Mouse (Mus musculus) forebrain, embryonic 13.5 days (tissue): ENCODE measurements around the gene Gm17190. TPM values are rescaled to one million over a fixed set of nuclear protein-coding genes. Genes with fewer than 3 reads are reported as not detected.
"Not testable (repeated sequence)": the region's sequence is repeated elsewhere in the genome, so short reads cannot be mapped to it uniquely, and the experiment has no call there.

Experiments used
- ATAC-seq: fragments of 200-750 bp; cut with Nextera tagmentation; 2 replicates; pipeline ENCODE4 v1.8.0; 2017
- H3K27ac ChIP-seq: fragments of 300-500 bp; sonication (generic); 2 replicates; pipeline ENCODE4 v1.5.1; 2015; ENCODE audit warnings: inconsistent platforms, mild to moderate bottlenecking, moderate library complexity
- H3K27me3 ChIP-seq: fragments of 300-500 bp; sonication (generic); 2 replicates; pipeline ENCODE4 v1.6.1; 2015; ENCODE audit warnings: mild to moderate bottlenecking, inconsistent platforms
- H3K36me3 ChIP-seq: fragments of 300-500 bp; sonication (generic); 2 replicates; pipeline ENCODE4 v1.6.1; 2015; ENCODE audit warnings: mild to moderate bottlenecking, inconsistent platforms; ENCODE audit not compliant: poor library complexity, severe bottlenecking
- H3K4me1 ChIP-seq: fragments of 300-500 bp; sonication (generic); 2 replicates; pipeline ENCODE4 v1.6.1; 2015; ENCODE audit warnings: inconsistent platforms
- H3K4me2 ChIP-seq: fragments of 300-500 bp; sonication (generic); 2 replicates; pipeline ENCODE4 v1.6.1; 2015; ENCODE audit warnings: inconsistent platforms, mild to moderate bottlenecking, moderate library complexity
- H3K4me3 ChIP-seq: fragments of 300-500 bp; sonication (generic); 2 replicates; pipeline ENCODE4 v1.5.1; 2015; ENCODE audit warnings: mild to moderate bottlenecking, inconsistent platforms
- H3K9ac ChIP-seq: fragments of 300-500 bp; sonication (generic); 2 replicates; pipeline ENCODE4 v1.6.1; 2015; ENCODE audit warnings: mild to moderate bottlenecking, inconsistent platforms
- H3K9me3 ChIP-seq: fragments of 300-500 bp; sonication (generic); replicated peaks from 2 replicates; pipeline ENCODE4 v1.6.1; 2016; ENCODE audit warnings: inconsistent platforms
- WGBS: fragments of 180-500 bp; shearing (Covaris S2); methylation state at CpG from one replicate; pipeline ENCODE4 v1.1.7; 2015; 5-methylcytosine and 5-hydroxymethylcytosine counted together
- polyA plus RNA-seq: library from polyadenylated mRNA; unstranded; fragments of >200 nt; fragmentation: Nextera tagmentation; extraction: Ambion mirVana; gene quantifications from 2 replicates; pipeline ENCODE4 v1.2.1, GENCODE M21; 2015

The Gm17190 gene
- not detected in 2 replicates for polyA plus RNA-seq

GRCm38 (mm10) chr13:96081754-96082153, at the start of gene Gm17190:
TSS of gene Gm17190 (plus strand) at chr13:96082054.
- H3K36me3 ChIP-seq, ATAC-seq, H3K4me3 ChIP-seq, H3K4me1 ChIP-seq, H3K27me3 ChIP-seq, H3K27ac ChIP-seq, H3K4me2 ChIP-seq, H3K9ac ChIP-seq, H3K9me3 ChIP-seq: not testable (repeated sequence)
- WGBS: 93% methylated on average over 1 of the region's 1 CpGs

GRCm38 (mm10) chr13:96039536-96039935, 42.3 kb upstream of the Gm17190 start:
- 81% methylated on average over 1 of the region's 1 CpGs for WGBS
- no peak overlapping the region for H3K27ac ChIP-seq
- ATAC-seq: no peak
- H3K36me3 ChIP-seq: no peaks in the 10 kb centered on the region
- H3K4me2 ChIP-seq: no peak overlapping the region
- no peak overlapping the region for H3K9ac ChIP-seq
- no peaks in the 10 kb centered on the region for H3K4me1 ChIP-seq
- H3K4me3 ChIP-seq: no peak overlapping the region
- no peaks in the 10 kb centered on the region for H3K9me3 ChIP-seq
- H3K27me3 ChIP-seq: no peaks in the 10 kb centered on the region

DNA sequence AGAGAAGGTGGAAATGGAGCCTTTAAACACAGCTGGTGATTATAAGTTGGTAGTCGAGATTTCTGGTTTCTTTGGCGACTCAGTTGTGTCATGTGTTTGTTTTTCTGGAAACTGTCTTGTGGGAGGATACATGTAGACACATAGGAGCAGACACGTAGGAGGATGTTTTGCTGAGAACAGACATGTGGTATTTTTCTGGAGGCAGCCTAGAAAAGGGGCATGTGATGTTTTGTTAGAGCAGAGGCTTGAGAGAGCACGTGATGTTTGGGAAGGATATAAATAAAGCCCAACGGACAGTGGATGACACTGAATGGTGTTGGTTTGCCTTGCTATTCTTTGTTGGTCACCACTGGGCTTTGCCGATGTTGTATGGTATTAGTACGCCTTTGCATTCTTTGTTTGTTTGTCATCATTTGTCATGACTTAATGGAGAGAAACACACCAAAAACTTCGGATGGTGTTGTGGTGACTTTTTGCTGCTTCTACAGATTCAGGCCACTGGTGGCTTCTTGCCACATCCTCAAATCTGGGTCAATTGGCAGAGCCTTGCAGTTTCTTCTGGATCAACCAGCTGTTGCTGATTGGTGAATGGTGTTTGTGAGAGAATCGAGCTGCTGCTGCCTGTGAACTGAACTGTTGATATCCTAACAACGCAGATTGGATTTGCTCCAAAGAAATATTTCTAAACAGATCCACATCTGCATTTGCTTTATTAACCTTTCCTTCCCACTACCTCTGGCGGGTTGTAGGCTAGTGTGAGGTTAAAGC, 41.4 kb upstream of the Gm17190 start:
- Histone ChIP-seq H3K27ac (no peak overlapping the region), H3K36me3 (no peaks in the 10 kb centered on the region), H3K4me3 (no peak overlapping the region), H3K9me3 (no peaks in the 10 kb centered on the region), H3K4me1 (peaks cover 4% of the 10 kb centered on the region; the same call in 1 of the 2 replicates), H3K9ac (no peak overlapping the region), H3K27me3 (no peaks in the 10 kb centered on the region), H3K4me2 (no peak overlapping the region)
- ATAC-seq: no peak
- WGBS: 81% methylated on average over 11 of the region's 11 CpGs

DNA sequence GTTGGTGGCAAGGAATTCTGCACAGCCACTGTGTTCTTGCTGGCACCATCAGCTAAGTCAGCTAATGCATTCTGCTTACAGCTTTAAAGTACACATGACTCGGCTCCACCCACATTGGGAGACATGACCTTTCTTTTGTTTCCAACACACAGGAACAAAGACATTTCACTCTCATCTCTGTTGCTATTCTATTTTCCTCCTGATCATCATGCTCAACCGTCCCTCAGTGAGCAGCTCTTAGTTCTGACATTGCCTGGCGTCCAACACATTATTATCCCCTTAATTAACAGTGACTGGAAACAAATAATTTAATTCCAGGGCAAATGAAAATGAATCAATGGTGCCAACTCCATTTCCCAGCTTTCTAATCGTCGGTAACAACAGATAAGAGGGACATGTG, 36.5 kb upstream of the Gm17190 start:
- Histone ChIP-seq H3K9me3 (no peaks in the 10 kb centered on the region), H3K4me1 (peaks cover 4% of the 10 kb centered on the region; the same call in 1 of the 2 replicates), H3K27ac (no peak overlapping the region), H3K9ac (no peak overlapping the region), H3K4me3 (no peak overlapping the region), H3K4me2 (no peak overlapping the region), H3K36me3 (no peaks in the 10 kb centered on the region), H3K27me3 (no peaks in the 10 kb centered on the region)
- 32% methylated on average over 5 of the region's 5 CpGs for WGBS
- peak; percentile 30; the same call in 1 of the 2 replicates for ATAC-seq

GRCm38 (mm10) chr13:96052755-96053154, 29.1 kb upstream of the Gm17190 start:
- no peak overlapping the region for H3K9ac ChIP-seq
- no peak overlapping the region for H3K4me2 ChIP-seq
- H3K27ac ChIP-seq: no peak overlapping the region
- H3K36me3 ChIP-seq: no peaks in the 10 kb centered on the region
- H3K27me3 ChIP-seq: no peaks in the 10 kb centered on the region
- ATAC-seq: no peak
- H3K4me3 ChIP-seq: no peak overlapping the region
- no peaks in the 10 kb centered on the region for H3K9me3 ChIP-seq
- no peaks in the 10 kb centered on the region for H3K4me1 ChIP-seq
- WGBS: 89% methylated on average over 3 of the region's 3 CpGs

DNA sequence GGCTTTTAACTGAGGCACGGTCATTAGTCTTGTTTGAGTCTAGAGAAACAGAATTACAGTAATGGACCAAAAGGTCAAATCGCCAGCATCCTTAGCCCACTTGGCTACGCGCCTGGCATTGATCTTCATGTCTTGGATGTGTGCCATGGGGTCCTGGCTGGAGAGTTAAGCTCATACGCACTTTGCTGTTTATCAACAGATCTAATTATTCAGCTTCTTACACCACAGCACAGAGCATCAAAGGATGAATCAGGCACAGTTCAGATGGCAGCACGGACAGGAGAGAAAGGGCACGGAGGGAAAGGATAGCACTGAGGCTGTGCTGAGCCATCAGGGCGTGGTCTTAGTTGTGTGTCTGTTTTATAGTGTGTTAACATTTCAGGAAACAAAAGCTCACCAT, 8.3 kb upstream of the Gm17190 start:
- H3K4me1 ChIP-seq: peaks cover 5% of the 10 kb centered on the region
- no peaks in the 10 kb centered on the region for H3K36me3 ChIP-seq
- no peaks in the 10 kb centered on the region for H3K27me3 ChIP-seq
- H3K4me2 ChIP-seq: no peak overlapping the region
- 36% methylated on average over 8 of the region's 8 CpGs for WGBS
- H3K9me3 ChIP-seq: no peaks in the 10 kb centered on the region
- no peak overlapping the region for H3K4me3 ChIP-seq
- no peak for ATAC-seq
- H3K27ac ChIP-seq: no peak overlapping the region
- no peak overlapping the region for H3K9ac ChIP-seq

- not testable (repeated sequence) for ATAC-seq, H3K4me3 ChIP-seq, H3K4me2 ChIP-seq, H3K9me3 ChIP-seq, H3K27ac ChIP-seq, H3K9ac ChIP-seq, H3K36me3 ChIP-seq, H3K27me3 ChIP-seq, H3K4me1 ChIP-seq
- 90% methylated on average over 3 of the region's 3 CpGs for WGBS
Measured at GRCm38 (mm10) chr13:96081276-96081675, 578 bp upstream of the Gm17190 start, which contains the start of gene Gm20075. TSS of gene Gm20075 (minus strand) at chr13:96081376.

DNA sequence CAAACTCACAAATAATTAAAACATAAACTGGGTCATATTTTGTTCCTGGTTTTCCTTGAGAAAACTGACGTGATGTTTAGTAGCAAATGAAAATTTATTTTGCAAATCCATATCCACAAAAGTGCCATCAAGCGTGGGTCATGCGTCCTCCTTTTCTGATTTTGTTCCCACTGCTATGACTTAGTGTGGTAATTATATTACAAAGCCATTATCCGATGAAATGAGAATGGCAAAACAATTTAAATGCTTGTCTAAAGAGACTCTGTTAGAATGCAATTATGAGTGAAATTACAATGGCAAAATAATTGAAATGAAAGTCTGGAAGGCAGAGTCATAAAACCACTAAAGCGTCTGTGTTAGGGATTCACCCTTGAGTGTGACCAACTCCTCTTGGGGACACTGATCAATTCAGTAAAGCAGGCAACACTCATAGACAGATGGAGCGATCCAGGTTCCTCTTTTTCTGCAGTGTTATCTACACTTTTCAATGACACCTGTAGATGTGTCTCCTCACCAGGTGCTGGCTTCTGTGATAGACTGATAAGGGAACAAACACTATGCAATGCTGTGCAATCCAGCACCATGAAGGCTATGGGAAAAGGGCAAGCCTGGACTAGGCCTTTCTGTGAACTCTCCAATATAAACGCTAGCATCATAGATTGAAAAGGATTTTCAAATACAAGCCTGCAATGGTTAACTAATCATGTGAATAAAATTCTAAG, 3.9 kb downstream of the Gm17190 start:
- no peak overlapping the region for H3K9ac ChIP-seq
- no peak overlapping the region for H3K4me2 ChIP-seq
- H3K36me3 ChIP-seq: no peaks in the 10 kb centered on the region
- ATAC-seq: no peak
- H3K4me3 ChIP-seq: no peak overlapping the region
- H3K4me1 ChIP-seq: no peaks in the 10 kb centered on the region
- WGBS: 91% methylated on average over 7 of the region's 7 CpGs
- no peaks in the 10 kb centered on the region for H3K27me3 ChIP-seq
- H3K9me3 ChIP-seq: no peaks in the 10 kb centered on the region
- H3K27ac ChIP-seq: no peak overlapping the region

GRCm38 (mm10) chr13:96090929-96091328, 9.1 kb downstream of the Gm17190 start:
- WGBS: 86% methylated on average over 4 of the region's 4 CpGs
- Histone ChIP-seq H3K4me2 (no peak overlapping the region), H3K27me3 (no peaks in the 10 kb centered on the region), H3K27ac (no peak overlapping the region), H3K4me3 (no peak overlapping the region), H3K36me3 (no peaks in the 10 kb centered on the region), H3K9ac (no peak overlapping the region), H3K9me3 (no peaks in the 10 kb centered on the region), H3K4me1 (no peaks in the 10 kb centered on the region)
- ATAC-seq: no peak

GRCm38 (mm10) chr13:96106367-96106766, 24.5 kb downstream of the Gm17190 start:
- Histone ChIP-seq H3K36me3 (no peaks in the 10 kb centered on the region), H3K4me2 (no peak overlapping the region), H3K9me3 (no peaks in the 10 kb centered on the region), H3K9ac (no peak overlapping the region), H3K4me1 (peaks cover 6% of the 10 kb centered on the region), H3K4me3 (no peak overlapping the region), H3K27me3 (no peaks in the 10 kb centered on the region), H3K27ac (no peak overlapping the region)
- ATAC-seq: no peak
- 87% methylated on average over 4 of the region's 4 CpGs for WGBS

- 37% methylated on average over 3 of the region's 3 CpGs for WGBS
Measured at GRCm38 (mm10) chr13:96110767-96111166, 28.9 kb downstream of the Gm17190 start.

GRCm38 (mm10) chr13:96112711-96113110, 30.9 kb downstream of the Gm17190 start:
- 85% methylated on average over 2 of the region's 2 CpGs for WGBS
- no peaks in the 10 kb centered on the region for H3K9me3 ChIP-seq
- H3K27ac ChIP-seq: no peak overlapping the region
- no peak overlapping the region for H3K4me2 ChIP-seq
- H3K36me3 ChIP-seq: no peaks in the 10 kb centered on the region
- no peak overlapping the region for H3K9ac ChIP-seq
- no peaks in the 10 kb centered on the region for H3K27me3 ChIP-seq
- no peak for ATAC-seq
- H3K4me1 ChIP-seq: peaks cover 6% of the 10 kb centered on the region
- no peak overlapping the region for H3K4me3 ChIP-seq

More at GRCm38 (mm10) chr13:96110767-96111166, 28.9 kb downstream of the Gm17190 start:
- no peaks in the 10 kb centered on the region for H3K9me3 ChIP-seq
- H3K27me3 ChIP-seq: no peaks in the 10 kb centered on the region
- H3K27ac ChIP-seq: no peak overlapping the region
- no peaks in the 10 kb centered on the region for H3K36me3 ChIP-seq
- no peak overlapping the region for H3K4me3 ChIP-seq
- H3K9ac ChIP-seq: no peak overlapping the region
- no peak overlapping the region for H3K4me2 ChIP-seq
- ATAC-seq: 0 out of 2 replicates have a peak, but pooled peaks have one; percentile 27
- H3K4me1 ChIP-seq: peaks cover 6% of the 10 kb centered on the region
